Mouse (Mus musculus) embryonic facial prominence, embryonic 11.5 days (tissue): ENCODE data around the gene Gm20388. TPM values are rescaled to one million over a fixed set of nuclear protein-coding genes. Genes with fewer than 3 reads are reported as not detected.
A peak's percentile ranks its signal among the peaks of the same experiment; 100 is the strongest.
"Not testable (repeated sequence)": the region's sequence is repeated elsewhere in the genome, so short reads cannot be mapped to it uniquely, and the experiment has no call there.

Experiments used
- ATAC-seq: fragments of 200-750 bp; cut with Nextera tagmentation; replicated peaks from 2 replicates; pipeline ENCODE4 v1.8.0; 2017; ENCODE audit warnings: low read depth; ENCODE audit not compliant: insufficient number of reproducible peaks, low FRiP score, low TSS enrichment
- DNase-seq: peaks from one replicate; pipeline ENCODE4 v3.0.0-alpha.2; 2015; ENCODE audit warnings: low spot score
- H3K27ac ChIP-seq: fragments of 300-500 bp; sonication (generic); replicated peaks from 2 replicates; pipeline ENCODE4 v1.5.1; 2014; ENCODE audit warnings: mild to moderate bottlenecking, low read depth, low read length, control low read depth
- H3K27me3 ChIP-seq: fragments of 300-500 bp; sonication (generic); 2 replicates; pipeline ENCODE4 v1.6.1; 2014; ENCODE audit warnings: mild to moderate bottlenecking, low read length, moderate library complexity, mixed read lengths; ENCODE audit not compliant: control insufficient read depth, insufficient read depth
- H3K36me3 ChIP-seq: fragments of 300-500 bp; sonication (generic); replicated peaks from 2 replicates; pipeline ENCODE4 v1.6.1; 2014; ENCODE audit warnings: low read depth, mild to moderate bottlenecking, low read length, moderate library complexity, mixed read lengths; ENCODE audit not compliant: control insufficient read depth, insufficient read depth
- H3K4me1 ChIP-seq: fragments of 300-500 bp; sonication (generic); 2 replicates; pipeline ENCODE4 v1.6.1; 2014; ENCODE audit warnings: low read length, mixed read lengths; ENCODE audit not compliant: control insufficient read depth, insufficient read depth
- H3K4me2 ChIP-seq: fragments of 300-500 bp; sonication (generic); 2 replicates; pipeline ENCODE4 v1.6.1; 2014; ENCODE audit warnings: low read depth, mild to moderate bottlenecking, control low read depth, low read length, moderate library complexity
- H3K4me3 ChIP-seq: fragments of 300-500 bp; sonication (generic); 2 replicates; pipeline ENCODE4 v1.5.1; 2014; ENCODE audit warnings: low read depth, low read length, control low read depth
- H3K9ac ChIP-seq: fragments of 300-500 bp; sonication (generic); replicated peaks from 2 replicates; pipeline ENCODE4 v1.6.1; 2014; ENCODE audit warnings: mild to moderate bottlenecking, control low read depth, low read length
- H3K9me3 ChIP-seq: fragments of 300-500 bp; sonication (generic); replicated peaks from 2 replicates; pipeline ENCODE4 v1.6.1; 2016; ENCODE audit warnings: mild to moderate bottlenecking, low read length, inconsistent platforms, mixed read lengths; ENCODE audit not compliant: control insufficient read depth
- WGBS: fragments of 180-500 bp; shearing (Covaris S2); extraction: QIAGEN DNeasy Blood & Tissue Kit; methylation state at CpG from one replicate; pipeline ENCODE4 v1.1.7; 2014; 5-methylcytosine and 5-hydroxymethylcytosine counted together
- polyA plus RNA-seq: library from polyadenylated mRNA; unstranded; fragments of >200 nt; fragmentation: Nextera tagmentation; extraction: Ambion mirVana; gene quantifications from 2 replicates; pipeline ENCODE4 v1.2.1, GENCODE M21; 2014

Gene Gm20388
- polyA plus RNA-seq, 1 experiment from 2014 or later = 3.1 TPM

DNA sequence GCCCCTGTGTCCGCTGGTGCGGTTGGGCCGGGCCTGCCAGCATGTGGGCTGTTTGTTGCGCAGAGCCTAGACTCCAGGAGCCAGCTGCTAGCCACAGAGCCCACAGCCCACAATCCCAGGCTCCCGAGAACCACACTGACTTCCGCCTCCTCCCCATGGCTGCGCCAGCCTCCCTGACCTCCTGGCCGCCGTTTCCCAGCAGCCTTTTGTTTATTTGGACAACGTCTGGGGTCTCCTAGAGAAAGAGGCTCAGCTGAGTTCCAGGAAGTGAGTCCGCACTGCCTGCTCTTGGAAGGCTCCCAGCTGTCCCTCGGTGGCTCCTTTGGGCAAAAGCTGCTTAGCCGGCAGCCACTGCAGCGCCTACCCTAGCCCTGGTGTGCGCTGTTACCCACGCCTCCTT, 1754.7 kb downstream of the Gm20388 start:
- Histone ChIP-seq H3K9ac (peak overlapping the region; percentile 30), H3K27me3 (no peaks in the 10 kb centered on the region), H3K36me3 (no peaks in the 10 kb centered on the region), H3K27ac (peak overlapping the region; percentile 74), H3K4me3 (no peak overlapping the region), H3K9me3 (no peaks in the 10 kb centered on the region), H3K4me2 (peak overlapping the region; percentile 40), H3K4me1 (peaks cover 7% of the 10 kb centered on the region)
- peak; percentile 58 for ATAC-seq
- DNase-seq = peak; percentile 77
- 4% methylated on average over 16 of the region's 16 CpGs for WGBS

DNA sequence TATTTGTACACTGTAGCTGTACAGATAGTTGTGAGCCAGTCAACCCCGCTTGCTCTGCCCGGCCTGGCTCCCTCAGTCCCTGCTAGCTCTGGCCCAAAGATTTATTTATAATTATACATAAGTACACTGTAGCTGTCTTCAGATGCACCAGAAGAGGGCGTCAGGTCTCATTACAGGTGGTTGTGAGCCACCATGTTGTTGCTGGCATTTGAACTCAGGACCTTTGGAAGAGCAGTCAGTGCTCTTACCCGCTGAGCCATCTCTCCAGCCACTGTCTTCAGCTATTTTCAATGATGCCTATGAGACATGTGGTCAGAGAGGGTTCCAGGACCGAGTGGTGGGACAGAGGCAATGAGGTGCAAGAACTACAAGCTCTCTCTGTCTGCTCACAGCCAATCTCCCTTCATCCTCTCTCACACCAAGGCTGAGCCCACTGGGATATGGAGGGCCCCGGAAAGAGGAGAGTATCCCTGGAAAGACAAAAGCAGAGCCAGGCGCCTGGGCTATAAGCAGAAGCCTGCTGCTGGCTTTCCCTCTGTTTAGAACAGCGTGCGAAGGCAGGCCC, 1757.4 kb downstream of the Gm20388 start:
- not testable (repeated sequence) for DNase-seq, H3K4me2 ChIP-seq, H3K27me3 ChIP-seq, ATAC-seq, H3K36me3 ChIP-seq, H3K4me3 ChIP-seq, H3K9me3 ChIP-seq, H3K4me1 ChIP-seq, H3K9ac ChIP-seq, H3K27ac ChIP-seq
- WGBS = 69% methylated on average over 9 of the region's 9 CpGs

DNA sequence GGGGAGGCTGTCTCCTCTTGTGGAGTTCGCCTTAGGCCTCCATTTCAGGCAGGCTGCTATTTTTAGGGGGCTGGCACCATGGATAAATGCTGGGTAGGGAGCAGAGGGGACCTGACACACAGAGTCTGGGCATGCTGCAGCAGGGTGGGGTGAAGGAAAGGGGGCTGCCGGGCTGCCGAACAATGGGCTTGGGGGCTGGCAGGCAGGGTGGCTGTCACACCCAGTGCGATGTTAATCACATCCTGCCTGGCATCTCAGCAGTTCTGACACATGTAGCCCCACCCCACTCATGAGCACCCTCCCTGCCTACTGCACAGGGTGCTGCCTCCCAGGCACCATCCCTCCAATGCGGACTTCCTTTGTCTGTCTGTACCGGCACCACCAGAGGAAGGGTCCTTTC, 1757.9 kb downstream of the Gm20388 start:
- Histone ChIP-seq H3K9me3 (no peaks in the 10 kb centered on the region), H3K36me3 (no peaks in the 10 kb centered on the region), H3K4me2 (no peak overlapping the region), H3K9ac (no peak overlapping the region; the same call in none of the 2 replicates), H3K27me3 (no peaks in the 10 kb centered on the region), H3K27ac (no peak overlapping the region), H3K4me3 (no peak overlapping the region), H3K4me1 (peaks cover 7% of the 10 kb centered on the region)
- ATAC-seq (no peak), DNase-seq (no peak)
- 58% methylated on average over 6 of the region's 6 CpGs for WGBS

DNA sequence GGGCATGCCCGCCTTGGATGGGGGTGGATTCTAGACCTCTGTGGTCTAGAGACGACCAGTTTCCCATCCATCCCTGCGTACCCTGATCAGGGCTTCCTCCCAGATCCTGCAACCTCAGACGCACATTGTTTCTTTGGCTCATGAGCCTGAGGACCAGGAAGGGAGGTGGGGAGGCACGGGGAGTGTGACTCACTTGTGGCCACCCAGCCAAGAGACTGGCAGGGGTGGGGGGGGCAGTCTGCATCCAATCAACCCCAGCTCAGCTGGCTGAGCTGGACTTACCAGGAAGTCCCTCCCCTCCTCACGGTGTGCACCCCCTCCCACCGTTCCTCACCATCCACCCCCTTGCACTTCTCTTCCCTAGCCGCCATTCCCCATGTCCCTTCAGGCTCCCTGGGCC, 1758.6 kb downstream of the Gm20388 start:
- H3K9me3 ChIP-seq = no peaks in the 10 kb centered on the region
- H3K4me2 ChIP-seq = peak overlapping the region; percentile 10; the same call in 1 of the 2 replicates
- H3K27me3 ChIP-seq = no peaks in the 10 kb centered on the region
- 0 out of 2 replicates have a peak, but pooled peaks have one; percentile 31 for ATAC-seq
- no peak overlapping the region; the same call in 1 of the 2 replicates for H3K9ac ChIP-seq
- no peak overlapping the region for H3K4me3 ChIP-seq
- peaks cover 7% of the 10 kb centered on the region for H3K4me1 ChIP-seq
- H3K36me3 ChIP-seq = no peaks in the 10 kb centered on the region
- H3K27ac ChIP-seq = no peak overlapping the region
- 7% methylated on average over 8 of the region's 8 CpGs for WGBS
- DNase-seq = peak; percentile 60

DNA sequence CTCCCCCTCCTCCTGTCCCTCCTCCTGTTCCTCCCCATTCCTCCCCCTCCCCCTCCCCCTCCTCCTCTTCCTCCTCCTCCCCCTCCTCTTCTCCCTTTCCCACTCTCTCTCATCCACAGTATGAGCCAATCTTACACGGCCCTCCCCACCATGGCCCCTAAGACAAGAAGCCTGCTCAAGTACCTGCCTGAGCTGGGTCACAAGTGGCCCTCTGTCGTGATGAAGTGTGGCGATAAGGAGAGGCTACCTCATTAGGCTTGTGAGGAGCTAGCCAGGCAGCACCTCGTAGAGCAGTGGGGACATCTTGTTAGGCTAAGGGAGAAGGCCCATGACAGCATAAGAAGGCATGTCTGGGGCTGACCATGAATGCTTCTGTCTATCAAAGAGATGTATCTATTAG, 1762.5 kb downstream of the Gm20388 start:
- Histone ChIP-seq H3K4me2 (no peak overlapping the region), H3K4me1 (peaks cover 5% of the 10 kb centered on the region), H3K9me3 (no peaks in the 10 kb centered on the region), H3K36me3 (no peaks in the 10 kb centered on the region), H3K4me3 (no peak overlapping the region), H3K27me3 (no peaks in the 10 kb centered on the region), H3K9ac (no peak overlapping the region), H3K27ac (no peak overlapping the region)
- no peak for ATAC-seq
- no peak for DNase-seq
- 60% methylated on average over 4 of the region's 4 CpGs for WGBS

DNA sequence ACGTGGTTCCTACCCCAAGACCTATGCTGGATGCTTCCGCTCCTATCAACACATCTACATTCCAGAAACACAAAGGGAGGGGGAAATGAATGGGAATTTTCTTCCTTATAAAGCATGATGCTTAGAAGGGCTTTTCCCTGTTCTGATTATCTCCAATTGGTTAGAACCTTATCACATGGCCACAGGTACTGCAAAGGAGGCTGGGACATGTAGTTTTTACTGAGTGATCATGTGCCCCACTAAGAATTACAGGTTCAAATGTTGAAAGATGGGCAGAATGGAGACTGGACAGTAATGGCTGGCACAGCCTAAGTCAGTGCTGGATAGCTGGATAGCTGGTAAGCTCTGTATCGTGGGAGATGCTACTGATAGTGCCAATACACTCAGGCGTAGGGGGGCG, 1763.3 kb downstream of the Gm20388 start:
- Histone ChIP-seq H3K4me1 (no peaks in the 10 kb centered on the region; the same call in 1 of the 2 replicates), H3K4me2 (no peak overlapping the region), H3K4me3 (no peak overlapping the region), H3K27ac (no peak overlapping the region), H3K27me3 (no peaks in the 10 kb centered on the region), H3K9me3 (no peaks in the 10 kb centered on the region), H3K36me3 (no peaks in the 10 kb centered on the region), H3K9ac (no peak overlapping the region)
- ATAC-seq (no peak), DNase-seq (peak; percentile 55)
- 70% methylated on average over 5 of the region's 5 CpGs for WGBS

DNA sequence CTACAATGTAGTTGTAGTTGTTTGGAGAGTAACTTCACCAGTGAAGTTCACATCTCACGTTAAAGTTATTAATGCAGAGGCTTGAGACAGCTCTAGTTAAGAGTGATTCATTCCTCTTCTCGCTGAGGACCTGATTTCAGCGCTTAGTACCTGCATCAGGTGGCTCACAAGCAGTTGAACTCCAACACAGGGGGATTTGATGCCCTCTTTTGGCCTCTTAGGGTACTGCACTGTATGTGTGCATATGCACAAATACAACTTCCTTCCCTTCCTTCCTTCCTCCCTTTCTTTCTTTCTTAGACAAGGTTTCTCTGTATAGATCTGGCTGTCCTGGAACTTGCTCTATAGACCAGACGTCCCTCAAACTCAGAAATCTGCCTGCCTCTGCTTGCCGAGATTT, 1763.9 kb downstream of the Gm20388 start:
- ATAC-seq = no peak
- Histone ChIP-seq H3K4me3 (no peak overlapping the region), H3K9ac (no peak overlapping the region), H3K36me3 (no peaks in the 10 kb centered on the region), H3K4me2 (no peak overlapping the region), H3K4me1 (no peaks in the 10 kb centered on the region), H3K9me3 (no peaks in the 10 kb centered on the region), H3K27ac (no peak overlapping the region), H3K27me3 (no peaks in the 10 kb centered on the region)
- WGBS = 64% methylated on average over 5 of the region's 5 CpGs
- no peak for DNase-seq

DNA sequence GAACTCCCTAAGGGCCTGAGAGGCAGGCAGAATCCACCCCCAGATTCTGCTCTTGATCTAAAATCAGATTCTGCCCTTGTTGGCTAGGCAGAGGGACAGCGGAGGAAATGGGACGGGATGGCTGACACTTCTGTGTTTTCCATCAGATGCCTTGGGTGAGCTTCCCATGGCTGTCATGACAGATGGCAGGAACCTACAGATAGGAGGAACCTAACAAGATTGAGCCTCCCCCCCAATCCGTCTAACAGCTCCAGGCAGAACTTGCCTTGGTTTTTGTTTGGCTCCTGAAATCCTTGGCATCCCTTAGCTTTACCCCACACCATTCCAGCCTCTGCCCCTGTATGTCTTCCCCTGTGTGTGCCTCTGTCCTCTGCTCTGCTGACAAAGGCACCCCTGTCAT, 1764.5 kb downstream of the Gm20388 start:
- no peak for ATAC-seq
- no peak overlapping the region for H3K4me2 ChIP-seq

More for the DNA sequence above, 1764.5 kb downstream of the Gm20388 start:
- no peaks in the 10 kb centered on the region for H3K4me1 ChIP-seq
- 77% methylated on average over 3 of the region's 3 CpGs for WGBS
- H3K4me3 ChIP-seq = no peak overlapping the region
- H3K27ac ChIP-seq = no peak overlapping the region
- H3K36me3 ChIP-seq = no peaks in the 10 kb centered on the region
- H3K9me3 ChIP-seq = no peaks in the 10 kb centered on the region
- no peaks in the 10 kb centered on the region for H3K27me3 ChIP-seq
- DNase-seq = no peak
- no peak overlapping the region for H3K9ac ChIP-seq
